Mouse (Mus musculus) left cerebral cortex, postnatal 36 days (tissue): ENCODE results near the gene Oog2. TPM values are rescaled to one million over a fixed set of nuclear protein-coding genes. Genes with fewer than 3 reads are reported as not detected.
"Not testable (repeated sequence)": the region's sequence is repeated elsewhere in the genome, so short reads cannot be mapped to it uniquely, and the experiment has no call there.

Source experiments
- DNase-seq, 2 experiments: peaks; one replicate each; pipeline ENCODE4 v3.0.0; 2021 to 2022; ENCODE audit warnings: low spot score in 2 of 2, mixed read lengths in 1 of 2
- intact Hi-C: fragments of 180-260 bp; cut with DNase I; formaldehyde crosslinking; loops from one replicate; pipeline ENCODE4 v1.15.1; 2025
- total RNA-seq, 2 experiments: library from RNA; stranded (reverse); gene quantifications; 2 replicates each; pipeline ENCODE4 v1.2.3; 2021

The Oog2 gene
- not detected for total RNA-seq

DNA sequence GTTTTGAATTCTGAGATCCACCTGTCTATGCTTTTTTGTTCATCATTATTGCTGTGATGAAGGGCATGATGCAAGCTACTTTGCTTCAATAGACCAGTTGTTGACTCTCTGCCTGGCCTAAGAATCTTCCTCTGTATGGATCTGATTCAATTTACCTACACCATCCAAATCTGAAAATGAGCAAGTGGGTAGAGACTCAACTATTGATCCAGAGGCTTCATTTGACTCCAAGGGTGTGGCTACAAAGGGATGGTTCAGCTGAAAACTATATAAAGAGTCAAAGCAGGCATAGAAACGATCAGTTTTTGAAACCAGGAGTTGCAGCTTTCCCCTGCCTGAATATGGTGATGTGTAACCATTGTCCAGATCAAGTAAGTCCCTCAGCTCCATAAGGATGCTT, at the start of gene Oog2:
Gene Oog2, plus strand, starts transcription at position 301 of the 400 bp plus-strand sequence.
- intact Hi-C loops = no loop called here
- DNase-seq = no peak

DNA sequence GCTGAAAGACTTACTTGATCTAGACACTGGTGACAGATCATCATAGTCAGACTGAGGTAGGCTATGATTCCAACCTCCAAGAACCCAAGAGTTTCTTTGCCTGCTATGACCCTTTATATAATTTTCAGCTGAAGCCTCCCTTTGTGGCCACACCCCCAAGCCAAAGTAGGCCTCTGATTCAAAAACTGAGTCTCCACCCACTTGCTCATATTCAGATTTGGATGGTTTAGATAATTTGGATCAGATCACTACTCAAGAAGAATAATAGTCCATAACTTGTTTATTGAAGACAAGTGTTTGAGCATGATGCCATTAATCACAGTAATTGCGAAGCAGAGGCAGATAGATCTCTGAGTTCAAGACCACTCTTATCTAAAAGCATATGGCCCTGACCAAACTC, 28.0 kb upstream of the Oog2 start, which contains the start of gene Oog3:
Gene Oog3, minus strand, starts transcription at position 101 of the 400 bp plus-strand sequence.
- intact Hi-C loops = no loop called here
- no peak for DNase-seq

DNA sequence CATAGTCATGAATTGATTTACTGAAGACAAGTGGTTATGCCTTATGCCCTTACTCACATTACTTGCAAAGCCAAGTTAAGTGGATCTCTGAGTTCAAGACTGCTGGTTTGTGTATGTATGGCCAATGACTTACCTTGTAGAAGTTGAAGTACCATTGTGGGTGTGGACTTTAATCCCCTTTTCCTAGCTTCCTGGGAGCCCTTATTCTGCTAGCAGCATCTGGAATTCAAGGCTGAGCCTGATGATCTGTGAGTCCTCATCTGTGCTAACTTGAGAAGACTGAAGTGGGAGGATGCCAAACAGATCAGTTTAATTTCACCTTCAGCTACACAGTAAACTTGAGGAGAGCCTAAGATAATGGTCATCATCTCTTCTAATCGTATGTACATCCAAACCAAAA, 22.7 kb downstream of the Oog2 start, which contains the start of gene C87977:
Gene C87977, minus strand, starts transcription at position 101 of the 400 bp plus-strand sequence.
- DNase-seq, intact Hi-C loops: not testable (repeated sequence)

Other genes starting within 250 kb of the Oog2 start
- gene Pramef25, start 239.7 kb upstream of the Oog2 start, total RNA-seq = not detected
- gene Gm13101, start 223.8 kb upstream of the Oog2 start, total RNA-seq = not detected
- gene Pramef17, start 196.3 kb upstream of the Oog2 start, total RNA-seq = not detected
- not detected for gene Pramel4, start 131.6 kb upstream of the Oog2 start, total RNA-seq
- gene Gm13102, start 84.2 kb upstream of the Oog2 start, total RNA-seq = not detected
- not detected for gene Oog3, start 28.1 kb upstream of the Oog2 start, total RNA-seq
- not detected for gene C87977, start 22.6 kb downstream of the Oog2 start, total RNA-seq
- gene Pramel5, start 89.8 kb downstream of the Oog2 start, total RNA-seq = not detected
- not detected for gene Gm13128, start 139.5 kb downstream of the Oog2 start, total RNA-seq
- not detected for gene Gm13119, start 167.2 kb downstream of the Oog2 start, total RNA-seq
- gene Pramef20, start 187.2 kb downstream of the Oog2 start, total RNA-seq = not detected
- not detected for gene Pramef12, start 217.7 kb downstream of the Oog2 start, total RNA-seq
- gene 1700012P22Rik, start 248.1 kb downstream of the Oog2 start, total RNA-seq = not detected